Mouse (Mus musculus): ENCODE results near the gene Susd6. TPM values are rescaled to one million over a fixed set of nuclear protein-coding genes. Genes with fewer than 3 reads are reported as not detected.
A peak's percentile ranks its signal among the peaks of the same experiment; 100 is the strongest.
"Not testable (repeated sequence)": the region's sequence is repeated elsewhere in the genome, so short reads cannot be mapped to it uniquely, and the experiment has no call there.

The Susd6 gene
- total RNA-seq, 4 experiments from 2014 or later: 70.6 to 75.8 (median 73.7) TPM

DNA sequence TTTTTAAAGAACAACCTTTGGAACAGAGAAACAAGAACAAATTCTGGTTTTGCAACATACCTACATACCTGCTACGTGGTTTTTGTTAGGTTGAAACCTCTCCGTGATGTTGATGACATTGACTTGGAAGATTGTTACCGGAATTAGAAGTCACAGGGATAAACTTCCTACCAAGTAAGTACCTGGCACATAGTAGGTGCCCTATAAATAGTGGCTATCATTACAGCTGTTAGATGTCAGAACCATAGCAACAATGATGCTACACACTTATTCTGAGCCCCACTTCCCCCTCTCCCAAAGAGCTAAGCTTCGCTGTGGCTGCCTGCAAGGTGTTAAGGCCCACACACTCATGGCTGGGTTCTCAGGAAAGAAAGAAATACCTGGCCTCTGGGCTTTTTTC lies 4.7 kb upstream of the Susd6 start:
- no peak for DNase-seq (ENCODE audit: low spot score)

DNA sequence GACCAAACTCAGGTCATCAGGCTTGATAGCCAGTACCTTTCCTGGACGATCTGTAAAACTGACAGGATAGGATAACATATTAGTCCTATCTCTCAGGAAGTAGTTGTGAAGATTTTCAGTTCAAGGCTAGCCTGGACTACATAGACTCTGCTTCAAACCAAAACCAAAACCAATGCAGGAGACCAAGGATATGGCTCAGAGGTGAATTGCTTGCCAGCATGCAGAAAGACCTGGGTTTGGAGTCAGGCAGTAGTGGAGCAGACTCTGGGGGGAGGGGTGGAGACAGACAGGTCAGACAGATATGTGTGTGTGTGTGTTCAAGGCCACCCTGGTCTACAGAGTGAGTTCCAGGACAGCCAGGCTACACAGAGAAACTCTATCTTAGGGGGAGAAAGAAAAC lies 3.7 kb upstream of the Susd6 start:
- DNase-seq (ENCODE audit: low spot score): no peak

DNA sequence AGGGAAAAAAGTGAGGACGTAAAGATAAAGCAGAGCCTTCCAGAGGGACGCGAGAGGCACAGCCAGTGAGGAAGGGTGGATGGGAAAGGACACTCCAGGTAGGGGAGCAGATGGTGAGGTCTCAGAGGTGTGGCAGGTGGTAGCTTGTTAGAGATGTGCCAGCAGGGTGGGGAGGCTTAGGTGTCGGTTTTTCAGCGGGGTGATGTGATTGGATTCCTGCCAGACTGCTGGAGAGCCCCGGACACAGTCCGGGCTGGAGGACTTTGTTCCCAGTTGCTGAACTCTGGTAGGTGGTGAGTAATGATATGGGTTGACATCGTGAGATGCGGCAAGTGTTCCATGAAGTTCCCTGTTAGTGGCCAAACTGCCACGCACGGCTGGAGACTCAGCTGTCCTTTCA lies 2.7 kb upstream of the Susd6 start:
- DNase-seq (ENCODE audit: low spot score): no peak

DNA sequence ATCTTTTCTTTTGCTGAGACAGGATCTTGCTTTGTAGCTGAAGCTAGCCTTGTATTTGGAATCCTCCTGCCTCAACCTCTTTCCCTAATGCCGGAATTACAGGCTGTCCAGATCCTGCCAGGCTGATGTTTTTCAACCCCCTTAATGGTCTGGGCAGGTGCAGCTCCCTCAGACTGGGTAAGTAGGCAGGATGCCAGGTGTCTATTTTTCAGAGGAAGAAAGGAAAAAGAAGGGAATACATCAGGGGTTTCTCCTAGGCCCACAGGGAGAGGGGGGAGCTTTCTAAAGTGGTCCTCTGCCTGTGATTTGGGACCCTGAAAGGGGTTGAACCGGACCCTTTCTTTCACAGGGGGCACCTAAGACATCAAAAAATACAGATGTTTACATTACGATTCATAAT lies 2.1 kb upstream of the Susd6 start:
- no peak for DNase-seq (ENCODE audit: low spot score)

DNA sequence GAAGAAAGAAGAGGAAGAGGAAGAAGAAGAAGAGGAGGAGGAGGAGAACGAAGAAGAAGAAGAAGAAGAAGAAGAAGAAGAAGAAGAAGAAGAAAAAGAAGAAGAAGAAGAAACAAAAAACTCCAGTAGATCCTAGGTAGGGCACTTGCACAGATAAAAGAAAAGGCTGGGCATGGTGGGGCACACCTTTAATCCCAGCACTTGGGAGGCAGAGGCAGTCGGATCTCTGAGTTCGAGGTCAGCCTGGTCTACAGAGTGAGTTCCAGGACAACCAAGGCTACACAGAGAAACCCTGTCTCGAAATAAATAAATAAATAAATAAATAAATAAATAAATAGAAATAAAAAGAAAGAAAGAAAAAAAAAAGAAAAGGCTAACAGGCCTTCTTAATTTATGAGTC lies 1.0 kb upstream of the Susd6 start:
- not testable (repeated sequence) for DNase-seq (ENCODE audit: low spot score)

DNA sequence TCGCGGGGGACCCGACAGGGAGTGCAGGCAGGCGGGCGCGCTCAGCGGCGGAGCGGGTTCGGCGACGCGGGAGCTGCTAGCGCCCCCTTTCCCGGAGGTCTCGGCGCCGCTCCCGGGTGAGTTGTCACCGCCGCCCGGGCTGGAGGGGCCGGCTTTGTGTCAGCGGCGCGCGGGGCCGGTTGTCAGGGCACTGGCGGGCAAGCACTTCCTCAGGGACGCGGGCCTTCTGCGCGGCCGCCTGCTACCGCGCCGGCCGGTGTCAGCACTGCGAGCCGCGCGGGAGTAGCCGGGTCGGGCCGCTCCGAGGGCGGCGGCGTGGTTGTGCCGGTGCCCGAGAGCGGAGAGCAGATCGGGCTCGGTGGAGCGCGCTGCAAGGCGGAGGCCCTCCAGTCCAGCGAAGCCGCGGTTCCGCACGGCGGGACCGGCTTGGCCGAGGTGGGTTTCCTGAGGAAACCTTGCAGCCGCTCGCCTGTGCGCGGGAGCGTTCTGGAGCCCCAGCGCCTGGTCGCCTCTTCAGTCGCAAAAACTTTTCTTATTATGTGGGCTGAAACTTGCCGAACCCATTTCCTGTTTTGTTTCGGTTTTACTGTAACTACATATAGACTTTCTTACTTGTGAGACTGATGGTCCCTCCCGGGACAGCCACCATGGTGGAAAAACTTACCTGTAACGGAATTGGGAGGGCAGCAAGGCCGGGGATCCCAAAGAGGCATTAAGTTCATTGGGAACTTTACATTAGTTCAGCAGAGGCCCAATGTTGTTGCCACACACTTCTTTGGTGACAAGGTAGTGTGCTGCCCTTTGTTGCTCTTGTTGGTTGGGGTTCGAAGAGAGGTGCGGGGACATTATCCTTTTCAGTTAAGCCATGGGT lies 625 bp downstream of the Susd6 start:
- DNase-seq (ENCODE audit: low spot score): peak; percentile 44

DNA sequence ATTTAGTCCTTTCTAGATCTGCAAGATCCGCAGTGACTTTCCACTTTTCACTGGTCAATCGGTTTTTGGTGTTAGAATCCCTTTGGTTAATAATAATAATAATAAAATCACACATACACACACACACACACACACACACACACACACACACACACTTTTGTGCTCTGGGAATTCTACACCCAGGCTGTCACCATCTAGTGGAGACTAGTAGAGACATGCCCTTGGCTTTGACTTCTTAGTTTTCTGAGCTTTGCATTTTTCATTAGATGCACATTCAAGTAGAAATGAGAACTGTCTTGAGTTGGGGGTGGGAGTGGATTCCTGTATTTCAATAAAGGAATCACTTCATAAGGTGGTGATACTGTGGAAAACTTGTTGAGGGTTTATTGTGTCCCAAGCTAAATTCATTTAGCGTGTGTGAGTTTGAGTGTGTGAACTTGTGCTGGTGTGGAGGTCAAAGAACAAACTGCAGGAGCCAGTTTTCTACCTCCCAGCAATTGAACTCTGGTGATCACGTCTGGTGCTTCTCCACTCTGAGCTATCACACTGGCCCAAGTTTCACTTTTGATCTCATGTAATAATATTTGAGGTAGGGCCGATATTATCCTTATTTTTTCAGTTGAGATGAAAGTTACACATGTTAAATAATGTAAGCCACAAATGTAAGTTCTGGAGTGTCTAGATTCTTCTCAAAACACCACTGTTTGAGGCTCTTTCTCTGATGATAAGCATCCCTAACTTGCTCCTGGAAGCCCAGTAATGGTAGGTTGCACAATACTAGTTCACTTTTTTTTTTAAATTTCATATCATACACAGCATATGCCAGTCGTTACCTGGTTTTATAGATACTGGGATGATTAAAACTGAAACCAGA lies 1.5 kb downstream of the Susd6 start:
- peak; percentile 40 for DNase-seq (ENCODE audit: low spot score)

DNA sequence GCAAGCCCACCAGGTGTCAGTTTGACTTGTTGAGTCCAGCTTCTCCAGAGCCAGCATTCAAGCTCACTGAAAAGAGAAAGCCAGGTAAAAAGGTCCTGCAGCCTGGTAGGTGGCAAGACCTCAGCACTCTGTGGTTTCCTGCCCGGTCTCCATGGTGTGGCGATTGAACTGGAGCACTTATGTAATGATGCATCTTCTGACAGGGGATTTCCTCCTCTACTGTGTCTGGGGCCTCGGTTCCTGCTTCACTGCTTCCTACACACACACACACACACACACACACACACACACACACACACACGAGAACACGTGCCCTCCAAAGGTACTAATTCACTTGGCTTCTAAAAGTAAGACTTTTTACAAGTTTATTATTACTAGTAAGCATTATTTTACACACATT lies 2.6 kb downstream of the Susd6 start:
- DNase-seq (ENCODE audit: low spot score): peak; percentile 66

DNA sequence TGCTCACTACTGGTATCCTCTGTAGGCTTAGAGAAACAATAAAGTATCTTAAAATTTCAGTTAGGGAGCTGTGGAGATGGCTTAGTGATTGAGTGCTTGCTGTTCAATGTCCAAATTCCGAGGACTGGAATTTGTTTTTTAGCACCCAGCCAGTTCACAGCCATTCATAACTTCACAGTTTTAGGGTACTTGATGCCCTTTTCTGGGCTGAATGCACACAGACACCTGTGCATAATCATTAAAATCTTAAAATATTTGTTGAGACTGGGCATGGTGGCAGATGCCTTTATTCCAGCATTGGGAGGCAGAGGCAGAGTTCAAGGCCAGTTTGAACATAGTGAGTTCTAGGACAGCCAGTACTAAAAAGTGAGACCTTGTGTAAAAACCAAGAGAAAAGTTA lies 3.2 kb downstream of the Susd6 start:
- DNase-seq (ENCODE audit: low spot score): no peak

DNA sequence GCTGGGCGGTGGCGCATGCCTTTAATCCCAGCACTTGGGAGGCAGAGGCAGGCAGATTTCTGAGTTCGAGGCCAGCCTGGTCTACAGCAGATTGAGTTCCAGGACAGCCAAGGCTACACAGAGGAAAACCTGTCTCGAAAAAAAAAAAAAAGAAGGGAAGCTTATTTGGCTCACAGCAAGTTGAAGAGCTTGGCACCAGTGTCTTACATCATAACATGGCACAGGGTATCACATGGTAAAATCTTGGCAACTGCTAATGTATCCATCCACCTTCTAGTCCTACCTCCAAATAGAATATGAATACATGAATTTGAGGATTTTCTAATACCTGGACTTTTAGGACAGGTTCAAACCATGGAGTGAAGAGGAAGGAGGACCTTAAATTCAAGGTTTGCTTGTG lies 4.2 kb downstream of the Susd6 start:
- no peak for DNase-seq (ENCODE audit: low spot score)

DNA sequence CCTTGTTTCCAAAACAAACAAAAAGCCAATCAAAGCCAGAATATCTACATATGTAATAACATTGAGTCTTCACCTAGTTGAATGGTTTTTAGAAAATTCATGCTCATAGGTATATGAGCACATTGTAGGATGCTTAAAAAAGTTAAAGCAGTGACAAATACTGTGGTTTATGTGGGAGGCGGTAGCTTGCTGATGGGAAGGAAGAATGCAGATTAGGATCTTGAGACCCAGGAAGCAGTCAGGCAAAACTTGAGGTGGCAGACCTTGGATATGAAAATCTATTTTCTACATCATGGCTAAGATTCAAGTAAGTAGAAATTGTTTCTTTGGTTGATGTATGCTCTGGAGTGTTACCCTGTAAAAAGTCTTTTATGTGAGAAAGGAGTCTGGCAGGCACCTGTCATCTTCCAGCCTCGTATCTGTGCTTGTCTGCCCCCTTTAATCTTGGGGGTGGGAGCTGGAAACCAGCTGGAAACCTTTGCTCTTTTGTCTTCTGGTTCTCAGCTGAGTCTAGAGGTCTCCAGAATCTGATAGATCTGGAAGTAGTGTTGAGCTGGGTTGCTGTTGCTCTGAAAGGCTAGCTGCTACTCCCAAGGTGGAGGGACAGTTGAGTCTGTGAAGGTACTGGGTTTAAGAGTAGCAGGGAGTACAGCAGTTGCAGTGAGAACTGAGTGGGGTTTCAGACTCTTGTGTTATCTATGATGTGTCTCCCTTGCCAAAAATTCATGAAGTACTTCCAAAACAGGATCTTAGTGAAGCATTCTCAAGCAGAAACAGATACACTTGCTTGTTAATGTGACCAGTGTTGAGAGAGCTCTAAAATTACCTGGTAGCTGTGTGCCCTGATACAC lies 4.8 kb downstream of the Susd6 start:
- no peak for DNase-seq (ENCODE audit: low spot score)

DNA sequence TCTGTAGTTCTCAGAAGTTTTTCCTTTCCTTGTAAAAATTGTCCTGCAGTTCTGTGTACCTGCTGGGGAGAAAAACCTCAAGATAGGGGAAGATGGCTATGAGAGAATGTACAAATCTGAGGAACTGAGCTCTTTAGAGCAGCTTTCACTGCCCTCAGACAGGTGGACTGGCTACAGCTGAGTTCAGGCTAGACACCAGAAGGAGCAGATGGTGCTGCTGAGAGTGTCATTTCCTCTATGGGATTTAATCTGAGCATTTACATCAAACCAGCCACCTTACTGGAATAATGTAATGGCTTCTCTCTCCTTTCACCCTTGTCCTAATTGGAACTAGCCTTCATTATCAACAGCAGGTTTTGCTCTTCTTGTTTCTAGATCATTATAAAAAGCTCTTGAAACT lies 8.0 kb downstream of the Susd6 start:
- DNase-seq (ENCODE audit: low spot score): no peak

DNA sequence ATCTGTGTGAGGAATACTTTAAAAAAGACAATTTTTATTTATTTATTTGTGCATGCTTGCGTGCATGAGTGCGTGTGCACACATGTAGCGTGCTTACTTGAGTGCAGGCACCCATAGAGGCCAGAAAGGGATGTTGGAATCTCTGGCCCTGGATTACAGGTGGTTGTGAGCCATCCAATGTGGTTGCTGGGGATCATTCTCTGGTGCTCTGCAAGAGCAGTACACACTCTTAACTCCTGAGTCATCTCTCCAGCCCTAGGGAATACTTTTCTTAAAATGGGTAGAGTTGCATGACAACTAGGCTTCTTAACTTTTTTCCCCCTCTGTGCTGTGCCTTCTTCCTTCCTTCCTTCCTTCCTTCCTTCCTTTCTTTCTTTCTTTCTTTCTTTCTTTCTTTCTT lies 9.8 kb downstream of the Susd6 start:
- no peak for DNase-seq (ENCODE audit: low spot score)

DNA sequence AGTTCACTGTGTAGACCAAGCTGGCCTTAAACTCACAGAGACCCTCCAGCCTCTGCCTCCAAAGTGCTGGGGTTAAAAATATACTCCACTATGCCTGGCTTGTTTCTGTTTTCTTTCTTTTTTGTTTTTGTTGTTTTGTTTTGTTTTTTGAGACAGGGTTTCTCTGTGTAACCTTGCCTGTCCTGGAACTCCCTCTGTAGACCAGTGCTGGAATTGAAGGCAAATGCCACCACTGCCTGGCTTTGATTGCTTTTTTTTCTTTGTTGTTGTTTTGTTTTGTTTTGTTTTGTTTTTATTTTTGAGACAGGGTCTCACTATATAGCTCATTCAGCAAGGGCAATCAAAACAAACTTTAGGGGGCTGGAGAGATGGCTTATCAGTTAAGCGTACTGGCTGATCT lies 11.1 kb downstream of the Susd6 start:
- no peak for DNase-seq (ENCODE audit: low spot score)

DNA sequence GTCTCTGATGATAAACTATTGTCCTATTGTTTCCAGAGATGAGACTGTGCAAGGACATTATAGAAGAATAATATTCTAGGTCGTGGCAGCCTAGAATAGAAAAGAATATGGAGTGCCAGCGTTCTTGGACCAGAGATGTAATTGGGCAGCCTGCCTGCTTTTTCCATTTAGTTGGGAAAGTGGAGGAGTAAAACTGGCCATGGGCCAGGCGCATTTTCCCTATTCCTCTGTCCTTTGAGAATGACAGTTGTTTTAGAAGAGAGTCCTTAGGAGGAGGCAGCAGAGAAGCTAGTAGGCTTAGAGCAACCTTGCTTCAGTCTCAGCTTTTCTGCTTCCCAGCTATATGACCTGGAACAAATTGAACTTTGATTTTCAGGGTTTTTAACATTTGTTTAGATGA lies 13.6 kb downstream of the Susd6 start:
- DNase-seq (ENCODE audit: low spot score): peak; percentile 61

DNA sequence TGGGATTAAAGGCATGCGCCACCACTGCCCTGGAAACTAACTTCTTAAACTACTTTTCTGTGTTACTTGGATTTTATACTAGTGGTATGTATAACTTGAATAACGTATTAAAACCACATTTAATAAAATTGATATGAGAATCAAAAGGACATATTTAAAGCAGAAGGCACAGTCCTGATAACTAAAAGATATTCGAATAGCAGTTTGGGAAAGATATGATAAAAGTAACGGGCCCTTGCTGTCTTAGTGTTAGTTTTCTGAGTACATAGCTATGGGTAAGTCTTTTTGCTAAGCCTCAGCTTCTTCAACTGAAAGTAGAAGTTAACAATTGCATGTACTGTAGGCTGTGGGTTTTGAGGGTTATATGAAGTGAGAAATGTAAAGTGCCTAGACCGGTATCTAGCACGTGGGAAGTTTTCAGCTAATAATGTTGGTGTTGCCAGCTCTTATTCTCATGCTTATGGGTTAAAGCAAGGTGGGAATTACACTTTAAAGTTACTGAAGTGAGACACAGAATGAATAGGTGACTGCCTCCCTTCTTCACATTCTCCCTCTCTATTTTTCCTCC lies 14.6 kb downstream of the Susd6 start:
- DNase-seq (ENCODE audit: low spot score): no peak

DNA sequence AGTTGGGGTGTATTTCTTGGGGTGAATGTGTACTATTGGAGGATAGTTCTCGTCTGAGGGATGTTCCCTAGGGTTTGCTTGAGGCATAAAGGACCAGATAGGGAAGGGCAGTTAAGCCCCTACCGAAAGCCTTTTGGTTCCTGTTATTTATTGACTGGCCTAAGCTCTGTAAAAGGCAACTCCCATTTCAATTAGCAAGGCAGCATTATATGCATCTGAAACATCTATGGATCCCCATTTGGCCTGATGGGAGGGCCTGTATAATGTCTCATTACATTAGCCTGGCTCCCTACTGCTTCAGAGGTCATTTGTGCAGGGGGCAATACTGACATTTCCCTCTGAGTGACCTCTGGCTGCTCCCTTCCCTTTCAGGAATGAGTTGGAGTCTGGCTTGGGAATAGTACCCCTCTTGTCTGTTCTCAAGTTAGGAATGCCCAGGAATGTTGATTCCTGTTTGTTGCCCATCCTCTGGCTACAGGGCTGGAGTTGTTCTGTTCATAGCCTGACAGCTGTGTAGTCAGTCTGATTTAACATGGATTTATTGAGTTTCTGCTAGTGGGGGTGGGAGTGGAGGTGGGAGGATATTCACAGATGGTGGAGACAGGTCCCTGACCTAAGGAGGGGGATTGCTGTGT lies 17.3 kb downstream of the Susd6 start:
- DNase-seq (ENCODE audit: low spot score): no peak

DNA sequence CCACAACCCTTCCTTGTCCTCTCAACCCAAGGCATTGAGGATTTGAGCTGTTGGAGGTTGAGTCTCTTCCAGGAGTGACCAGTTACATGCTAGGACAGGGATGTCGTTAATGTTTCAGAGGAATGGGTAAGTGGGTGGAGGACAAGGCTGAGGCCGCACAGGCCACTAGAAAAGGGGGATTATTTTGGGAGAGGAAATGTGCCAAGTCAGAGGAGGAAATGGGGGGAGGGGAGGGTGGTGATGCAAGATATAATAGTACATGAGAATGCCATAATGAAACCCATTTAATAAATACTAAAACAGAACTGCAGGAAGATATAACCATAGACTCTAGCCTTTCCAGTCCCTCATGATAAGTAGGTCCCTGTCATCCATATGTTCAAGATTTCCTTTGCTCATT lies 19.7 kb downstream of the Susd6 start:
- no peak for DNase-seq (ENCODE audit: low spot score)

DNA sequence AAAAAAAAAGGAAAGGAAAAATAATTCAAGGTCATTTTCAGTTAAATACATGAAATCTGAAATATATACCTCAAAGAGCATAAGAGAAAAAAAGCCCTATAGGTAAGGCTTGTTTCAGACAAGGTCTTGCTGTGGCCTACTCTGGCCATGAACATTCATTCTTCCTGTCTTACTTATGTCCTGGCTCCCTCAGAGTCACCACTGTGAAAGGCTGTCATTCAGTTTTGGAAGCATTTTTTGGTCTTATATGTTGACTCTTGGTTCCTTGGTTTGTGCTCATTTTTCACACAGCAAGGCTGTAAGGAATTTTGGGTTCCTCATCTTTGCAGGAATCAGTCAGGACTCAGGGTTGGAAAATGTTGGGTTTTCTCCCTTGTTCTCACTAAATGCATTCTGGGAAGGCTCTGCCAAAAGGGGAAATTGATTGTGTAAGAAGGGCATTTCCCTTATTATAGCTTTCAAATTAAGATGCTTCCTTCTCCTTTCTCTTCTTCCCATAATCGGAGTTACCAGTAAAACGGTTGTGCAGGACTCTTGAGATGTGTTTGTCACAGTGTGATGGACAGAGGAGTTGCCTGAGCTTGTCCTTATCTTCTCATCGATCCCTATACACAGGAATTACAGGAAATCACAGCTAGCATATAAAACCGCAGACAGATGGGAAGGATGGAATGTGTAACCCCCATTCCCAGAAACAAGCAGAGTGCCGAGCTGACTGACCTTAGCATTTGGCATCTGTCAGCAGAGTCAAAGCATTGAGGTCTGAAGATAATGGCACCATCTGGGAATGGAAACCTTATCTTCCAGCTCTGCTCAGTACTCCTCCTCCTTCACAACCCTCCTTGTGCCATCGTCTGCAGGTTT lies 21.6 kb downstream of the Susd6 start:
- DNase-seq (ENCODE audit: low spot score): no peak

DNA sequence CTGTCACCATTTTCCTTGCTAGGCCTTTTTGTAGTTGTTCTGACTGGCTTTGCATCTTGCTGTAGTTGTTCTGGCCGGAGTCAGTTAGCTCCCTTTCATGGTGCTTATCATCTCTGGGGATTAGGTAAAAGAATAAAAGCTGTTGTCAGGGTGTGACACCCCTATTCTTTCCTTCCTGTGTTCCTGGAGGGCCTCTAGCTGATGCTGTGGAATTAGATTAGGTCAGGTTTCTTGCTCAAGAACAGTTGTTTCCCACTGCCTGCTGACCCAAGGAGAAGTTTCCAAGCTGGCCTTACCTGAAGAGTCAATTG lies 22.2 kb downstream of the Susd6 start:
- DNase-seq (ENCODE audit: low spot score): no peak
